Mouse (Mus musculus) layer of hippocampus, adult 9-11 months (tissue): ENCODE measurements around the gene Ern1.
"Not testable (repeated sequence)": the region's sequence is repeated elsewhere in the genome, so short reads cannot be mapped to it uniquely, and the experiment has no call there.

Source experiments
- DNase-seq: peaks from one replicate; pipeline ENCODE4 v3.0.0; 2022

Ern1 gene

GRCm38 (mm10) chr11:106429689-106430088 lies 58.0 kb downstream of the Ern1 start:
- no peak for DNase-seq

GRCm38 (mm10) chr11:106428556-106428955 lies 59.1 kb downstream of the Ern1 start:
- no peak for DNase-seq

GRCm38 (mm10) chr11:106428106-106428505 lies 59.5 kb downstream of the Ern1 start:
- no peak for DNase-seq

GRCm38 (mm10) chr11:106426447-106426846 lies 61.2 kb downstream of the Ern1 start:
- no peak for DNase-seq

GRCm38 (mm10) chr11:106425201-106425600 lies 62.5 kb downstream of the Ern1 start:
- DNase-seq = no peak

GRCm38 (mm10) chr11:106419262-106420102 lies 68.2 kb downstream of the Ern1 start:
- peak; percentile 22 for DNase-seq

GRCm38 (mm10) chr11:106418622-106419196 lies 68.9 kb downstream of the Ern1 start:
- DNase-seq = peak; percentile 82

GRCm38 (mm10) chr11:106417860-106418259 lies 69.8 kb downstream of the Ern1 start:
- DNase-seq = no peak

GRCm38 (mm10) chr11:106416331-106416730 lies 71.3 kb downstream of the Ern1 start:
- DNase-seq = no peak

- no peak for DNase-seq
Measured at GRCm38 (mm10) chr11:106412641-106413360, 74.9 kb downstream of the Ern1 start.

GRCm38 (mm10) chr11:106411157-106411556 lies 76.5 kb downstream of the Ern1 start:
- no peak for DNase-seq

- no peak for DNase-seq
Measured at GRCm38 (mm10) chr11:106410507-106410906, 77.1 kb downstream of the Ern1 start.

GRCm38 (mm10) chr11:106410011-106410410 lies 77.6 kb downstream of the Ern1 start:
- DNase-seq = no peak

GRCm38 (mm10) chr11:106398481-106398880 lies 89.2 kb downstream of the Ern1 start:
- DNase-seq = no peak

GRCm38 (mm10) chr11:106397656-106398055 lies 90.0 kb downstream of the Ern1 start:
- DNase-seq = no peak

- not testable (repeated sequence) for DNase-seq
Measured at GRCm38 (mm10) chr11:106394055-106394454, 93.6 kb downstream of the Ern1 start.

- no peak for DNase-seq
Measured at GRCm38 (mm10) chr11:106393331-106393616, 94.4 kb downstream of the Ern1 start.

GRCm38 (mm10) chr11:106392597-106393330 lies 94.9 kb downstream of the Ern1 start:
- DNase-seq = no peak

GRCm38 (mm10) chr11:106391546-106392188 lies 96.0 kb downstream of the Ern1 start:
- peak; percentile 61 for DNase-seq

- DNase-seq = no peak
Measured at GRCm38 (mm10) chr11:106390757-106391156, 96.9 kb downstream of the Ern1 start.

GRCm38 (mm10) chr11:106389611-106390010 lies 98.0 kb downstream of the Ern1 start:
- DNase-seq = no peak

- DNase-seq = no peak
Measured at GRCm38 (mm10) chr11:106387791-106388216, 99.8 kb downstream of the Ern1 start, which contains the start of gene Icam2. Gene Icam2 (minus strand): TSS chr11:106388075.

- DNase-seq = no peak
Measured at GRCm38 (mm10) chr11:106387020-106387419, 100.6 kb downstream of the Ern1 start.
